Mouse (Mus musculus): ENCODE results near the gene Ggta1. TPM values are rescaled to one million over a fixed set of nuclear protein-coding genes. Genes with fewer than 3 reads are reported as not detected.

The Ggta1 gene
- 10 to 100 TPM; 15.4 to 15.5 TPM for total RNA-seq (2021)
- polyA plus RNA-seq (2012; rRNA removed) = 8.6 and 16.0 TPM in 2 replicates
- long read RNA-seq, transcript Ggta1-202 (6 exons, 3,254 nt) = major isoform, 10 of 26 reads
- long read RNA-seq, partial matches to known transcripts = 7 of 26 reads
- long read RNA-seq, other reads (novel, unspliced or antisense) = 6 of 26 reads

DNA sequence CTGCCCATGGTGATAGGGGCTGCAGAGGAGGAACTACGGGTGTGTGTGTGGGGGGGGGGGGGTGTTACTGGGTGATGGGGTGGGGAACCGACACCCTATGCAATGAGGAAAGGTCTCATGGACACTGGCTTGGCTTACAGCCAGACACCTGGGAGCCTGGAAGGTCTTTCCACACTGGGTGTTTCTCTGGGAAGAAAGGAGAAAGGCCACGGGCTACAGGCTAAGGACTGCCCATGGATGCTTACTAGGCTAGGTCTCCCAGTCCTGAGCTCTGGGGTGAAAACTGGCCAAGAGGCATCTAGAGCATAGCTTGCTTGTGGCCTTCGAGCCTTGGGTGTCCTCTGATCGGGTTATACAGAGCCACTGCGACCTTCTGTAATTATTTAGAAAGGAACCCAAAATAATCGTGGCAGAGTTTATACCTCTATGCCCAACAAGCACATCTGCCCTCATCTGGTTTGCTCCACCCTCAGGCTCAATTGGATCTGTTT is at the start of gene Ggta1:
Gene Ggta1, minus strand, starts transcription at position 441 of the 491 bp plus-strand sequence.
- H3K4me1 ChIP-seq (ENCODE audit: control insufficient read depth, insufficient read depth, low read length) = peaks cover 4% of the 10 kb centered on the region; the same call in 1 of the 2 replicates
- intact Hi-C loops (cut with DNase I) = no loop called here
- no peaks in the 10 kb centered on the region for H3K79me2 ChIP-seq (replicated peaks; ENCODE audit: control insufficient read depth, insufficient read depth, low read length)
- DNase-seq = peak in 1 of 2 experiments; percentile 38
- no peaks in the 10 kb centered on the region for H3K27me3 ChIP-seq (ENCODE audit: control insufficient read depth, insufficient read depth, low read length)
- peak within 1 kb of the TSS; percentile 78 for H3K9ac ChIP-seq (ENCODE audit: low read depth, low read length)
- no peaks in the 10 kb centered on the region for H3K36me3 ChIP-seq (ENCODE audit: control insufficient read depth, insufficient read depth, low read length)
- H3K4me3 ChIP-seq = peak within 1 kb of the TSS; percentile 51
- 47% methylated on average over 7 of the region's 7 CpGs for WGBS
- peak within 1 kb of the TSS; percentile 81 for H3K27ac ChIP-seq
- TF ChIP-seq EP300 (IDR thresholded peaks at IDR 0.05; ENCODE audit: insufficient read depth, low read depth, low read length) = no peak
- no peak for TF ChIP-seq POLR2A (IDR thresholded peaks at IDR 0.05; ENCODE audit: insufficient read depth, low read depth, low read length)
- TF ChIP-seq CTCF (IDR thresholded peaks at IDR 0.05) = no peak

- DNase-seq = no peak
- Histone ChIP-seq H3K36me3 (ENCODE audit: control insufficient read depth, insufficient read depth, low read length) (no peaks in the 10 kb centered on the region), H3K27ac (no peak overlapping the region), H3K27me3 (ENCODE audit: control insufficient read depth, insufficient read depth, low read length) (no peaks in the 10 kb centered on the region), H3K9ac (ENCODE audit: low read depth, low read length) (no peak overlapping the region), H3K4me1 (ENCODE audit: control insufficient read depth, insufficient read depth, low read length) (peaks cover 28% of the 10 kb centered on the region), H3K4me3 (no peak overlapping the region), H3K79me2 (replicated peaks; ENCODE audit: control insufficient read depth, insufficient read depth, low read length) (no peaks in the 10 kb centered on the region)
- 97% methylated on average over 4 of the region's 4 CpGs for WGBS
- TF ChIP-seq CTCF (IDR thresholded peaks at IDR 0.05) (peak; percentile 66), POLR2A (IDR thresholded peaks at IDR 0.05; ENCODE audit: insufficient read depth, low read depth, low read length) (no peak)
- intact Hi-C loops (cut with DNase I) = loop anchor here (5.0 kb wide), 1 partner anchor 65 kb away; no protein-coding TSS in a partner anchor
These were observed 49.2 kb upstream of the Ggta1 start for GRCm38 (mm10) chr2:35512226-35512625.

DNA sequence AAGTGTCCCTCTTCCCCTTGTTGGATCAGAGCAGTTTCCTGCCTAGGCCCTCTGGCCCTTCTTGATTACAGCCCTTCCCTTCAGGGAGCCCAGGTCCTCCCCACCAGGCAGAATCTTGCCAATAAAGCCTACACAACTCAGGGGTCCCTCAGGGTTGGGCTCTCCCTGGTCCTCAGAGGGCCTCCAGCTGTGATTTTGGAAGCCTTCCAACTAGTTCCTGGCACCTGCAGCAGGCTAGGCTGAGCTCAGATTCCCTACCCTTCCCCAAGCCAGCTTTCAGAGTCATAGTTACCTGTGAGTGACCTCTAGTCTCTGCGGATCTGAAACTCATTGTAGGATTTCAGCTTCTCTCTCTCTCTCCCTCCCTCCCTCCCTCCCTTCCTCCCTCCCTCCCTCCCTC is 47.9 kb upstream of the Ggta1 start:
- intact Hi-C loops (cut with DNase I) = loop anchor here (2.0 to 5.0 kb wide), 2 partner anchors 28 to 64 kb away; no protein-coding TSS in a partner anchor
- DNase-seq = no peak
- no peaks in the 10 kb centered on the region for H3K79me2 ChIP-seq (replicated peaks; ENCODE audit: control insufficient read depth, insufficient read depth, low read length)
- no peaks in the 10 kb centered on the region for H3K36me3 ChIP-seq (ENCODE audit: control insufficient read depth, insufficient read depth, low read length)
- no peak overlapping the region for H3K9ac ChIP-seq (ENCODE audit: low read depth, low read length)
- TF ChIP-seq CTCF (IDR thresholded peaks at IDR 0.05) = no peak
- TF ChIP-seq EP300 (IDR thresholded peaks at IDR 0.05; ENCODE audit: insufficient read depth, low read depth, low read length) = 0 out of 2 replicates have a peak, but pooled peaks have one; percentile 29
- TF ChIP-seq POLR2A (IDR thresholded peaks at IDR 0.05; ENCODE audit: insufficient read depth, low read depth, low read length) = no peak
- H3K27ac ChIP-seq = peak overlapping the region; percentile 33; the same call in 1 of the 2 replicates
- H3K4me1 ChIP-seq (ENCODE audit: control insufficient read depth, insufficient read depth, low read length) = peaks cover 32% of the 10 kb centered on the region
- 24% methylated on average over 1 of the region's 1 CpGs for WGBS
- no peaks in the 10 kb centered on the region for H3K27me3 ChIP-seq (ENCODE audit: control insufficient read depth, insufficient read depth, low read length)
- no peak overlapping the region for H3K4me3 ChIP-seq

DNA sequence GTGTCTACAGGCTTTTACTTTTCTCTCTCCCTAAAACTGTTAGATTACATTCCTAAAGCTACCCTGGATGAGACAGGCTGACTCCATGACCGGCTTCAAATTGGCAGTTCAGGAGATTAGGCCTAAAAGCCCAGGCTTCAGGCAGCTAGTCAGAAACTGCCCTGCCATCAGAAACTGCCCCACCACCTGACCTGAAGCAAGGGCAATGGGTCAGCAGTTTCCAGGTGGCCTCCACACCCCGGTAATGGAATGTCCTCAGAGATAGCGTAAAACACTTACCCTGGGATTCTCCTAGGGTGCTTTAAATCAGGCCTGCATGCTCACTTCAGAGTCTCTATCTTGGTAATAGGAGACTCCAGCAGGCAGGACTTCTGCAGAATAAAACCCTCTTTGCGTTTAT is 46.9 kb upstream of the Ggta1 start:
- intact Hi-C loops (cut with DNase I) = loop anchor here (2.0 to 5.0 kb wide), 3 partner anchors 29 to 77 kb away; no protein-coding TSS in a partner anchor

DNA sequence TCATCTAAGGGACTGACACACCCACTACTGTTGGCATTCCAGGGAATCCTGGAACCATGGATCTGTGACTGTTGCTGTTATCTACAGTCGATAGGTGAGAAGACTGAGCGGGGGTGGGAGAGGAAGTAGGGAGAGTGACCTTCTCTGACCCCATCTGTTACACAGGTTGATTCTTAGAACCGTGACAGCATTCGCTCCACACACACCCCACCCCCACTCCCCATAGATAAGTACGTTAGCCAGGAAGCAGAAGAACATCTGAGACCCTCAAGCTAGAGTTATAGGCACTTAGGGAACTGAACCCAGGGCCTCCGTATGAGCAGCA is 46.3 kb upstream of the Ggta1 start:
- peak overlapping the region; percentile 80 for H3K27ac ChIP-seq
- WGBS = 35% methylated on average over 6 of the region's 6 CpGs
- intact Hi-C loops (cut with DNase I) = loop anchor here (2.0 kb wide), 1 partner anchor 77 kb away; no protein-coding TSS in a partner anchor
- no peak for DNase-seq
- no peaks in the 10 kb centered on the region for H3K79me2 ChIP-seq (replicated peaks; ENCODE audit: control insufficient read depth, insufficient read depth, low read length)
- H3K9ac ChIP-seq (ENCODE audit: low read depth, low read length) = no peak overlapping the region
- H3K4me3 ChIP-seq = no peak overlapping the region
- no peaks in the 10 kb centered on the region for H3K27me3 ChIP-seq (ENCODE audit: control insufficient read depth, insufficient read depth, low read length)
- H3K36me3 ChIP-seq (ENCODE audit: control insufficient read depth, insufficient read depth, low read length) = no peaks in the 10 kb centered on the region
- no peak for TF ChIP-seq CTCF (IDR thresholded peaks at IDR 0.05)
- TF ChIP-seq EP300 (IDR thresholded peaks at IDR 0.05; ENCODE audit: insufficient read depth, low read depth, low read length) = no peak
- no peak for TF ChIP-seq POLR2A (IDR thresholded peaks at IDR 0.05; ENCODE audit: insufficient read depth, low read depth, low read length)
- peaks cover 37% of the 10 kb centered on the region for H3K4me1 ChIP-seq (ENCODE audit: control insufficient read depth, insufficient read depth, low read length)

More for the DNA sequence above, 46.9 kb upstream of the Ggta1 start:
- Histone ChIP-seq H3K9ac (ENCODE audit: low read depth, low read length) (no peak overlapping the region), H3K27ac (peak overlapping the region; percentile 80; the same call in 1 of the 2 replicates), H3K36me3 (ENCODE audit: control insufficient read depth, insufficient read depth, low read length) (no peaks in the 10 kb centered on the region), H3K4me1 (ENCODE audit: control insufficient read depth, insufficient read depth, low read length) (peaks cover 37% of the 10 kb centered on the region), H3K27me3 (ENCODE audit: control insufficient read depth, insufficient read depth, low read length) (no peaks in the 10 kb centered on the region), H3K4me3 (no peak overlapping the region), H3K79me2 (replicated peaks; ENCODE audit: control insufficient read depth, insufficient read depth, low read length) (no peaks in the 10 kb centered on the region)
- TF ChIP-seq CTCF (IDR thresholded peaks at IDR 0.05) (no peak), EP300 (IDR thresholded peaks at IDR 0.05; ENCODE audit: insufficient read depth, low read depth, low read length) (no peak), POLR2A (IDR thresholded peaks at IDR 0.05; ENCODE audit: insufficient read depth, low read depth, low read length) (no peak)
- no peak for DNase-seq
- WGBS = 60% methylated on average over 4 of the region's 4 CpGs
